Mouse (Mus musculus): ENCODE results near the gene Epm2aip1. TPM values are rescaled to one million over a fixed set of nuclear protein-coding genes. Genes with fewer than 3 reads are reported as not detected.

Gene Epm2aip1
- 10 to 100 TPM; 70.6 to 89.2 (median 80.9) TPM for total RNA-seq (2022)

DNA sequence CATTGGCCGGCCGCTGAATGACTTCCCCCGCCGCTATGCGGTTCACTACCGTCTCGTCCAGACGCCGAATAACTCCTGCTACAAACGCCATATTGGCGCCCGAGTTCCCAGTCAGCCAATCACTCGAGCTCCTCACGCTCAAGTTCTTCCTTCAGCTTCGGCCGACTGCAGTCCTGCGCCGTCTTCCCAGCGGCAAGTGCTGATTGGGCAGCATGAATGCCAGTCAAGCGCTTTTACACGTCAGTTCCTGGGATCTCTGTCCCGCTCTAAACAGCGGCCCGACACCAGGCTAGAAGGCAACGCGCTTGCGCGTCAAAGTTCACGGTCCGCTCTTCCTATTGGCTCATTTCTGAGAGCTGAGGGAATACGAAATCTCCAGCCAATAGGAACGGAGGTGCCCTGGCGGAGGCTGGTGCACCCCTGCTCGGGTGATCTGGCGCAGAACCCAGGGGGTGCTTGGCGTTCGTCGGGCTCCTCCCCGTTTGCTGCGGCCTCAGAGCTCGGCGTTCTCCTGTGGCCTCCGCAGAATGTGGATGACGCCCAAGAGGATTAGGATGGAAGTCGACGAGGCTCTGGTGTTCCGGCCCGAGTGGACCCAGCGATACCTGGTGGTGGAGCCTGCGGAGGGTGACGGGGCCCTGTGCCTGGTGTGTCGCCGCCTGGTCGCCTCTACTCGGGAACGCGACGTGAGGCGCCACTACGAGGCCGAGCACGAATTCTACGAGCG, at the start of gene Epm2aip1, which contains the start of gene Mlh1:
TSS of gene Epm2aip1 (plus strand) at position 496 of the 727 bp plus-strand sequence.
TSS of gene Mlh1 (minus strand) at position 358 of the 727 bp plus-strand sequence.
- DNase-seq (ENCODE audit: low spot score in 2 of 2): peak; percentile 99

DNA sequence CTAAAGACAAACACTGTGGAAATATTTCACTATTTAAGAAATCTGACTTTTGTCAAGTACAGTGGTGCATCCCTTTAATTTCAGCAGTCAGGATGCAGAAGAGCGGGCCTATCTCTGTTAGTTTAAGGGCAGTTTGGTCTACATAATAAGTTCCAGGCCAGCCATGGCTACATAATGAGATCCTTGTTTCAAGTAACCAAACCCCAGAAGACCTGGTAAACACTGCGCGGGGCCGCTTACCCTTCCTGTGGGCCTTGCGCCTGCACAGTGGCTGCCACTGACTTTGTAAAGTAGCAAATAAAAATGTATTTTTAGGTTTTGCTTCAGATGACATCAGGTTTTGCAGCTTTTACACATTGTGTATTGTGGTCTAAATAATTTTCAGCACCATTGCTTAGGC, 48.3 kb upstream of the Epm2aip1 start:
- no peak for DNase-seq (ENCODE audit: low spot score in 2 of 2)

- DNase-seq (ENCODE audit: low spot score in 2 of 2): no peak
These were observed 43.3 kb upstream of the Epm2aip1 start for GRCm38 (mm10) chr9:111228446-111228845.

DNA sequence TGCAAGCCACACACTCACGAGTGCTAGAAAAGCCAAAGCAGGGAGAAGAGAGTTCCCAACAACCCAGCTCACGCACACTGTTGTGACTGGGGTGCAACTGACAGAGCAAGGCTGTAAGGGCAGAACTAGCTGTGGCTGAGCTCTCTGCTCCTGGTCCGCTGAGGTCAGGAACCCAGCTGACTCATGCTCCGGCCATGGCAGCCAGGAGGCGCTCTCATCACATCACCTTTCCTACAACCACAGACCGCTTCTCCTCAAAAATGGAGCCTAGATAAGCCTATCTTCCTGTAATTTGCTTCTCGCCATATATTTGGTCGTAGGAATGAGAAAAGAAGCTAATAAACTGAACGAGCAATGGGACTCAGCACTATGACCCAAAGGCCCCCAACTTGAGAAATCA, 37.0 kb upstream of the Epm2aip1 start:
- DNase-seq (ENCODE audit: low spot score in 2 of 2): no peak

DNA sequence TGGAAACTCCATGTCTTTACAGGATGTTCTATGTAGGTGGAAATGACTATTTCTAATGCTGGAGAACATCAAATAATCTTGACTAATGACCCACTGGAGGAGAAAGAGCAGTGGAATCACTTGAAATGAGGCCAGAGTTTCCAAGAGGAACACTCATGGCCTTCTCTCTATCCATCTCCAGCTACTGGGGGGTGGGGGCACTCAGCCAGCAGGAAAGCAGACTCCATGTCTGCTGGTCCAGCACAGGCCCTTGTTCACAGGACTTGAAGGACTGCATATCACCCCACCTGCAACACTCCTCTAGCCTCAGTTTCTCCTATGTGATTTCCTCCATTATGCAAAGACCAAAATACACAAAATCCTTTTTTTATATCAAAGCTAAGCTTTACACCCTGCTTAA, 34.0 kb upstream of the Epm2aip1 start:
- DNase-seq (ENCODE audit: low spot score in 2 of 2): no peak

DNA sequence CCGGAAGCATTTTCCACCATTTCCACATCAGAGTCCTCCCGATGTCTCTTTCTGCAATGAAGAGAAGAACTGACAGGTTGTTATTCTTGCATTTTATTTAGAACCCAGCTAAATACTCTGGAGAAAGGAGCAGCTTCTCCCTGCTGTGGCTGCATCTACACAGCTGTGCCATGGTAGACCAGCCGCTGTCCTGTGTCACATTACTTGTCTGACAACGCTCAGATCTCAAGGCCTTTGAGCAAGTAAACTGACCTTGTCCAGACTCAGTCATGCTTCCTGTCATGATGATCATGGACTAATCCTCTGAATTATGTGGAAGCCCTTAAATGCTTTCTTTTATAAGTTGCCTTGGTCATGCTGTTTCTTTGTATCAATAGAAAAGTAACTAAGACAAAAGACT, 31.9 kb upstream of the Epm2aip1 start:
- no peak for DNase-seq (ENCODE audit: low spot score in 2 of 2)

- no peak for DNase-seq (ENCODE audit: low spot score in 2 of 2)
These were observed 28.3 kb upstream of the Epm2aip1 start for GRCm38 (mm10) chr9:111243384-111243783.

GRCm38 (mm10) chr9:111245546-111245945, 26.2 kb upstream of the Epm2aip1 start:
- no peak for DNase-seq (ENCODE audit: low spot score in 2 of 2)

DNA sequence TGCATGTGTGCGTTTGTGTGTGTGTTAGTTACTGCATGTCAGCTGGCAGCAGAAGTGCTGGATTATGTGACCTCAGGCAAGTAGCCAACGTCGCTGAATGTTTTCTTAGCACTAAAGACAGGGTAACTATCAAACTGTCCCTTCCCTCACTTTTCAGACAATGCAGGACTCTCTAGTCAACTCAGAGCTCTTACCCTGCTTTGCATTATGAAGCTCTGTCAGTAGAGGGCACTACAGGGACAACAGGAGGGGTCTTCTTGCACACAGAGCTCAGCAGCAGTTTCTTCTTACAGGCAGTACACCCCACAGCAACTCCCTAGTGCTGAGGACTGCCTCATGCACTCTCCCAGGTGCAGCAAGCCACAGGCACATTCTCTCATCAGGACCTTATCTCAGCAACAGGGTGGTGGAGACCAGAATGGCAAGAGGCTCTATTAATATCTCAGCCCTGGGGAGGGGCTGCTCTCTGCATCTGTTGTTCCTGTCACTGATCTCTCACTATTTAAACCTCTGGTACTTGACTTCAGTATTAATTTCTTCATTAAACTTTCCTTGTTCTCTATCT, 24.0 kb upstream of the Epm2aip1 start:
- no peak for DNase-seq (ENCODE audit: low spot score in 2 of 2)

GRCm38 (mm10) chr9:111252161-111252869, 19.4 kb upstream of the Epm2aip1 start:
- DNase-seq (ENCODE audit: low spot score in 2 of 2): no peak

DNA sequence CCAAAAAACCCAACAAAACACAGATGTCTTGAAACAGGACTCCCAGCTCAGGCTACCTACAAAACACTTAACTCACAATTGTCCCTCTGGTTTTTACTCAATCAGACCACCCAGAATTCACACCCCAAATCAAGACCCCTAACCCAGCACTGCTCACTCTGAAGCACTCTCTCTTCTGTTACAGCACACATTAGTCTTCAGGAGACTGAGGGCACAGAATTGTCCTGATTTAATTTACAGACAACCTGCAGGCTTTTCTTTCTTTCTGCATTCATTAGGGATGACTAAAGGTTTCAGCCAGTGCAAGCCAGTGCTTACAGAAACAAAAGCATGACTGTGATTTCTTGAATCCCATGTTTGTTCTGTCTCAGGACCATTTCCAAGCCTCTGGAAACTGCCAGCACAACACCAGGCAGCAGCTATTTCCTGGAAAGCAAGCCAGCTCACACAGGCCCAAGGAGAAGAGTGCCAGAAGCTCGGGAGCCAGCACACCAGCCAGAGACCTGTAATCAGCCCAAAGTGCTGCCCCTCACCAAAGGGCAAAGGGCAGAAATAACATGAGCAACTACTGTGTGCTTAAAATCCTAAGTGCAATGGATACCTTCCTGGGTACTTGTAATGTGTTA, 11.3 kb upstream of the Epm2aip1 start:
- DNase-seq (ENCODE audit: low spot score in 2 of 2): peak; percentile 49 to 56

GRCm38 (mm10) chr9:111261356-111261755, 10.4 kb upstream of the Epm2aip1 start:
- no peak for DNase-seq (ENCODE audit: low spot score in 2 of 2)

DNA sequence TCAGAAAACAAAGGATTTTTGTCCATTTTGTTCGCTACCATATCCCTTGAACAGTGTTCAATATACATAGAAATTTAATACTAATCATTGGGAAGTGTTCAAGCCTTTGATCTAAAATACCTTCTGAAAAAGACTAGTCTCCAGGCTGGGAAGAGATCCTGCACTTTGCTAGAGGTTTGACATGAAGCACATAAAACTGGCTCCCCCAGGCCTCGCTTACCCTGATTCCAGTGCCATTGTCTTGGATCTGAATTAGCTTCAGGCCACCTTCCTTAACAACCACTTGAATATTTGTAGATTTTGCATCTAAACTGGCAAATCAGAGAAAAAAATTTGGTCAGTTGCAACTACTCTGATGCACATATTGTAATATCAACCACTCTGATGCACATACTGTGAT, 3.7 kb upstream of the Epm2aip1 start:
- no peak for DNase-seq (ENCODE audit: low spot score in 2 of 2)

DNA sequence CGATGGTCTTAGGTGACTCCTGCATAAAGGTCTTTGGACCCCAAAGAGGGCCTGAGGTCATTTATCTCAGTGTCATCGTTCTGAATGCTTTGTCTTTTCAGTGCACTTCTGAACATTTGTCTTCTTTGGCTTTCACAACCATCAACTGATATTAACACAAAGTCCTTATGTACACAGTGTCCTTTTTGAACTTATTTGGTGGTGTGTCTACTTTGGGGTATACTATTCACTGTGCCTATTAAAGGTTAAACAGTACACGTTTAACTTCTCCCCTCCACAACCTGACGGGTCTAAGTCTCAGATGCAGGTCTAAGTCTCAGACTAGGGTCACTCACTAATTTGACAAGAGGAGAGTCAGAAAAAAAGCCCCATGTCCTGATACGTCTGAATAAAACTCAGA, 1.1 kb upstream of the Epm2aip1 start:
- DNase-seq (ENCODE audit: low spot score in 2 of 2): no peak

GRCm38 (mm10) chr9:111271056-111271433, 684 bp upstream of the Epm2aip1 start:
- no peak for DNase-seq (ENCODE audit: low spot score in 2 of 2)

DNA sequence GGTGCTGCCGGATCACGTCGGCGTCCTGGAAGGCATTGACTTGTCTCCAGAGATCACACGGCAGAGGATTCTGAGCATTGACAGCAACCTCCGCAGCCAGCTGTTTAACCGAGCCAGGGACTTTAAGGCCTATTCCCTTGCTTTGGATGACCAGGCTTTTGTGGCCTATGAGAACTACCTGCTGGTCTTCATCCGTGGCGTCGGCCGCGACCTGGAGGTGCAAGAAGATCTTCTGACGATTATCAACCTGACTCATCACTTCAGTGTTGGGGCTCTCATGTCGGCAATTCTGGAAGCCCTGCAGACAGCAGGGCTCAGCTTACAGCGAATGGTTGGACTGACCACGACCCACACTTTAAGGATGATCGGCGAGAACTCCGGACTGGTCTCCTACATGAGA, 627 bp downstream of the Epm2aip1 start:
- DNase-seq (ENCODE audit: low spot score in 2 of 2): peak in 1 of 2 experiments; percentile 21

DNA sequence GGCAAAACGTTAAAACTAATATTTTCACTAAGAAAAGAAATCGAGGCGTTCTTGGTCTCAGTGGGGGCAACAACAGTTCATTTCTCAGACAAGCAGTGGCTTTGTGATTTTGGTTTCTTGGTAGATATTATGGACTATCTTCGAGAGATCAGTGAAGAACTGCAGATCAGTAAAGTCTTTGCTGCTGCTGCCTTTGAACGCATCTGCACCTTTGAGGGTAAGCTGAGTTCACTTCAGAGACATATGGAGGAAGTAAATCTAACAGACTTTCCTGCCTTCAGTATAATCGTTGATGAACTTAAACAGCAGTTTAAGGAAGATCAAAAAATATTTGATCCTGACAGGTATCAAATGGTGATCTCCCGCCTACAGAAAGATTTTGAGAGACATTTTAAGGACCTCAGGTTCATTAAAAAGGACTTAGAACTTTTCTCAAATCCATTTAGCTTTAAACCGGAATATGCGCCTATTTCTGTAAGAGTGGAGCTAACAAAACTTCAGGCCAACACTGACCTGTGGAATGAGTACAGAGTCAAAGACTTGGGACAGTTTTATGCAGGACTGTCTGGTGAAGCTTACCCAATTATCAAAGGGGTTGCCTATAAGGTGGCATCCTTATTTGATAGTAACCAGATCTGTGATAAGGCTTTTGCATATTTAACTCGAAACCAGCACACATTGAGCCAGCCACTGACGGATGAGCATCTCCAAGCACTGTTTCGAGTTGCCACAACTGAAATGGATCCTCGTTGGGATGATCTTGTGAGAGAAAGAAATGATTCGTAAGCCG, 1.5 kb downstream of the Epm2aip1 start:
- DNase-seq (ENCODE audit: low spot score in 2 of 2): no peak

GRCm38 (mm10) chr9:111273958-111274357, 2.2 kb downstream of the Epm2aip1 start:
- DNase-seq (ENCODE audit: low spot score in 2 of 2): no peak

DNA sequence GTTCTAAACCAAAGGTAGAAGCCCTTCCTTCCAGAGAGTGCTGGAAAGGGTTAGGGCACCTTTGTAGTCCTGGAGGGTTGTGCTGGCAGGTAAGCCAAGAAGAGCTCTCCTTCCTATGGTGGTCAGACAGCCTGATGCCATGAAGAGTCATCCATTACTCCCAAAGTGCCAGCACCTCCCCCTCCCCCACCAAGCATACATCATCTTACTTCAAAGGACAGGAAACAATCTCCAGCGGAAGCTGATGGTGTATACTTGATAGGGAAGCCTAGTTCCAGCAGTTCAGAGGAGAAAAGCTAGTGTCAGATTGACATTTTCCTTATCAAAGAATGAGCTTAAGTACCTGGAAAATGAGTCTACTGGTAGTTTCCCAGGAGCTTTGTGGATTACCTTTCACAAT, 3.4 kb downstream of the Epm2aip1 start:
- no peak for DNase-seq (ENCODE audit: low spot score in 2 of 2)

DNA sequence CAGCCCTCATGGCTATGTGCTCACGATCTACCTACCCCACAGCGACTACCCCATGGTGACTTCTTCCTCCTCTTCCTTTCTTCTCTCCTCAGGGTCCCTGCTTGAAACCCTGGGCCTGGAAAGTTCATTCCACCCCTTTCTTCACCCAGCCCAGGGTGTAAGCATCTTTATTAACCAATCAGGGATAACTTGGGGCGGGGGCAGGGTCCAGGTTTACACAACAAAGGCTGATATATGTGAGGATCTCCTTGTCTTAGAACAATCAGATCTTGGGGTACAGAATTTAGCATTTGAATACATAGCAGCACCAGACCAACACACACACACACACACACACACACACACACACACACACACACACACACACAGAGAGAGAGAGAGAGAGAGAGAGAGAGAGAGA, 13.3 kb downstream of the Epm2aip1 start:
- DNase-seq (ENCODE audit: low spot score in 2 of 2): no peak

DNA sequence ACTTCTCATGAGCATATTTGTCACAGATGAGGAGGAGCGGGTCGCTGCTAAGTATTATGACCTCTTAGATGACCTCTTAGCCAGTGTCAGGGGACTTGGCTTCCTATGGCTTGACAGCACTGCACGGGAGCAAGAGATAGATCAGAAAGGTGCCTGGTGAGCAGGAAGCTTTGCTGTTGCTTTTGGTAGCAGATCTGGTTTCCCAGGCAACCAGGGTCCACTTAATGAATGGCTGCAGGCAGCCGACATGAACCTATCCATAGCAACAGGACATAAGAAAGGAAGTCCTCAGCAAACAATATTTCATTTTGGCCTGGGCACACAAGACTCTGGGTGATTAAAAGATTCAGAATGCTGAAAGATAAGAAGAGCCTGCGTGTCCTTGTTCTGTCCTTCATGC, 13.9 kb downstream of the Epm2aip1 start:
- no peak for DNase-seq (ENCODE audit: low spot score in 2 of 2)
